Mouse (Mus musculus) midbrain, postnatal 0 days (tissue): Measurements from ENCODE around the gene Dhrs7. TPM values are rescaled to one million over a fixed set of nuclear protein-coding genes. Genes with fewer than 3 reads are reported as not detected.

Experiments used
- ATAC-seq: fragments of 200-750 bp; cut with Nextera tagmentation; 2 replicates; pipeline ENCODE4 v1.8.0; 2017; ENCODE audit warnings: moderate number of reproducible peaks, mild to moderate bottlenecking, moderate TSS enrichment, moderate library complexity; ENCODE audit not compliant: low FRiP score
- DNase-seq: peaks from one replicate; pipeline ENCODE4 v3.0.0-alpha.2; 2015; ENCODE audit warnings: low spot score
- H3K27ac ChIP-seq: fragments of 300-500 bp; sonication (generic); 2 replicates; pipeline ENCODE4 v1.5.1; 2014; ENCODE audit warnings: low read depth, mild to moderate bottlenecking, low read length, mixed read lengths
- H3K27me3 ChIP-seq: fragments of 300-500 bp; sonication (generic); 2 replicates; pipeline ENCODE4 v1.6.1; 2014; ENCODE audit warnings: low read length, control low read depth, mixed read lengths; ENCODE audit not compliant: insufficient read depth
- H3K36me3 ChIP-seq: fragments of 300-500 bp; sonication (generic); 2 replicates; pipeline ENCODE4 v1.6.1; 2014; ENCODE audit warnings: low read length, control low read depth, mixed read lengths; ENCODE audit not compliant: insufficient read depth
- H3K4me1 ChIP-seq: fragments of 300-500 bp; sonication (generic); 2 replicates; pipeline ENCODE4 v1.6.1; 2014; ENCODE audit warnings: mild to moderate bottlenecking, control low read depth, antibody characterized with exemption, low read length, mixed read lengths; ENCODE audit not compliant: insufficient read depth
- H3K4me2 ChIP-seq: fragments of 300-500 bp; sonication (generic); 2 replicates; pipeline ENCODE4 v1.6.1; 2014; ENCODE audit warnings: low read depth, mild to moderate bottlenecking, low read length, mixed read lengths; ENCODE audit not compliant: poor library complexity, severe bottlenecking
- H3K4me3 ChIP-seq: fragments of 300-500 bp; sonication (generic); 2 replicates; pipeline ENCODE4 v1.5.1; 2014; ENCODE audit warnings: low read depth, mild to moderate bottlenecking, low read length, moderate library complexity
- H3K9ac ChIP-seq: fragments of 300-500 bp; sonication (generic); replicated peaks from 2 replicates; pipeline ENCODE4 v1.6.1; 2014; ENCODE audit warnings: mild to moderate bottlenecking, low read length, moderate library complexity, mixed read lengths; ENCODE audit not compliant: poor library complexity, severe bottlenecking
- H3K9me3 ChIP-seq: fragments of 300-500 bp; sonication (generic); 2 replicates; pipeline ENCODE4 v1.6.1; 2016; ENCODE audit warnings: low read length, control low read depth
- CTCF ChIP-seq: IDR thresholded peaks from 2 replicates; pipeline ENCODE4 v1.5.1; 2016; ENCODE audit warnings: antibody characterized with exemption, mild to moderate bottlenecking
- WGBS: fragments of 180-500 bp; shearing (Covaris S2); extraction: QIAGEN DNeasy Blood & Tissue Kit; methylation state at CpG from one replicate; pipeline ENCODE4 v1.1.7; 2014; 5-methylcytosine and 5-hydroxymethylcytosine counted together
- polyA plus RNA-seq: library from polyadenylated mRNA; unstranded; fragments of >200 nt; fragmentation: Nextera tagmentation; extraction: Ambion mirVana; gene quantifications from 2 replicates; pipeline ENCODE4 v1.2.1, GENCODE M21; 2015
- total RNA-seq: library from RNA; depleted of rRNA; stranded (reverse); fragments of >200 nt; gene quantifications from 2 replicates; pipeline ENCODE4 v1.2.3, GENCODE M21; 2014

Gene Dhrs7
- total and polyA plus RNA-seq, 2 experiments from 2014 or later = 12.3 to 26.3 TPM

DNA sequence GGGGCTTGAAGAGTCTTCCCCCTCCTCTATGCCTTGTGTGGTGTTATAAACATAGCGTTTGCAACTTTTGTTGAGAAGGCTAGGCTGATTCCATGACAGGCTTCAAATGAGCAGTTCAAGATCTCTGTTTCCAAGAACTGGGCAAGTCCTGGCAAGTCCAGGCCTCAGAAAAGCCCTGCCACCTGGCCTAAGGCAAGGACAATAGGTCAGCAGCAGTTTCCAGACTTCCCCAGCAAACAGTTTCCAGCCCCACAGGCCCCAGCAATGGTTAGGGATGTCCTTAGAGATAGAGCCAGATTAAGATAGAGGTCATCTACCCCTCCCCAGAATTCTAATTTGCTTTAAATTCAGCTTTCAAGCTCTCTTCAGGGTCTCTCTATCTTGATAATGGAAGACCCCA lies 17.2 kb upstream of the Dhrs7 start:
- DNase-seq (no peak), ATAC-seq (no peak)
- Histone ChIP-seq H3K27ac (no peak overlapping the region), H3K27me3 (no peaks in the 10 kb centered on the region), H3K4me2 (no peak overlapping the region), H3K4me3 (no peak overlapping the region), H3K36me3 (no peaks in the 10 kb centered on the region), H3K9me3 (no peaks in the 10 kb centered on the region), H3K4me1 (no peaks in the 10 kb centered on the region), H3K9ac (no peak overlapping the region)
- no peak for TF ChIP-seq CTCF
- WGBS = 93% methylated on average over 1 of the region's 1 CpGs

DNA sequence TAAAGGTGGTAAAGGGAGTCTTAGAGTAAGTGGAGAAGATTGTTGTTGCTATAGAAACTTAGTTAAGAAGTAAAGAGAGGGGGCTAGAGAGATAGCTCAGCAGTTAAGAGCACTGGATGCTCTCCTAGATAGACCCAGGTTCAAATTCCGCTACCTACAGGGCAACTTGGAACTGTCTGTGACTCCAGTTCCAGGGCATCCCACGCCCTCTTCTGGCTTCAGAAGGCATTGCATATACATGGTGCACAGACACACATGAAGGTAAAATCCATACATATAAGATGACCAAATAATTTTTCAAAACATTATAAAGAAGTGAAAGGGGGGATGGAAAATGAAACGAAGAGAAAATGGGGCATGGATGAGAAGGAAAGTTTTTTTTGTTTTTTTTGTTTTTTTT lies 14.9 kb upstream of the Dhrs7 start:
- Histone ChIP-seq H3K27me3 (no peaks in the 10 kb centered on the region), H3K4me2 (no peak overlapping the region), H3K9ac (no peak overlapping the region), H3K4me3 (no peak overlapping the region), H3K4me1 (no peaks in the 10 kb centered on the region), H3K36me3 (no peaks in the 10 kb centered on the region), H3K27ac (no peak overlapping the region), H3K9me3 (no peaks in the 10 kb centered on the region)
- DNase-seq (no peak), ATAC-seq (no peak)
- peak; percentile 42 for TF ChIP-seq CTCF
- 86% methylated on average over 3 of the region's 3 CpGs for WGBS

DNA sequence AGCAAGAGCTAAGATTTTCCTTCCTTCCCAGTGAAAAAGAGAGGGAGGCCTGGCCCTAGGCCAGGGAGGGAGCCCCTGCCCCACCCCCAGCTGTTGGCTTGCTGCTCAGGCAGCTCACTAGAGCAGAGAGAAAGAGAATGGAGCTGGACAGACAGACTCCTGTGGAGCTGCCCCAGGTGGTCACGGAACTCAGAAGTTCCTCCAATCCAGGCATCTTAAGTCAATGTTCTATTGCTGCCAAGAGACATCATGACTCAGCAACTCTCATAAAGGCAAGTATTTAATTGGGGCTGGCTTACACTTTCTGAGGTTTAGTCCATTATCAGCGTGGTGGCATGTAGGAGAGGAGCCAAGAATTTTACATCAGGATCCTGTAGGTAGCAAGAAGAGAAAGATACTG lies 10.1 kb upstream of the Dhrs7 start:
- Histone ChIP-seq H3K27me3 (no peaks in the 10 kb centered on the region), H3K9me3 (no peaks in the 10 kb centered on the region), H3K4me1 (no peaks in the 10 kb centered on the region), H3K9ac (no peak overlapping the region), H3K4me2 (no peak overlapping the region), H3K36me3 (no peaks in the 10 kb centered on the region), H3K4me3 (no peak overlapping the region), H3K27ac (no peak overlapping the region)
- WGBS = 63% methylated on average over 2 of the region's 2 CpGs
- TF ChIP-seq CTCF = no peak
- DNase-seq (peak; percentile 21), ATAC-seq (no peak)

DNA sequence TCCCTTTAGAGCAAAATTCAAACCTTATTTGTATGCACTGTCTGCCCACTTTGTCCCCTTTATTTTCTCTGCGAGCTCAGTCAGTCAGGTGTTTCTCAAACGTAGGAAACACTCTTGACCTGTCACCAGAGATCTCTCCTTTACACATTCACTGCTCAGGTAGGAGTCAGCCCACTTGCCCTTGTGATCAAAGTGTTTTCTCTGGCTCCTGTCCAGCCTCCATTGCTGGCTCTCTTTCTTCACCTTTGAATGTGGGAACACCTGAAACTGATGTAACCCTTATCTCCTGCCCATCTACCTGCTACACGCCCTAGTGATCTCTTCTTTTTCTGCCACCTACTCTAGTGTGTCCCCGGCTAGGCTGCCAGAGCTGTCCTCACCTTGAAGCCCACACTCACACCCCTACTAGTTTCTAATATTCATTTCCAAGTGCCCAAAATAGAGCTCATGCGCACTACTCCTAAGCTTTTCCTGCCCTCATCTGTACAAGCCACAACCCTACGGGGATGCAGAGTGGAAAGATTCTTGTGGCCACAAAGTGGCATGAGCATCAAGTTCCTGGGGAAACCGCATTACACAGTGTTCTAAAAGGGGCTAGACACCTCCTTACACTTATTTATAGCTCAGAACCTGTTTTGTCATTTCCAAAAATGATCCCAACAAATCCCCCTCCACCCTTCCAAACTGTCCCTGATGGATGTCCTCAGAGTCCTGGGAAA lies 9.5 kb upstream of the Dhrs7 start:
- no peak for TF ChIP-seq CTCF
- 83% methylated on average over 7 of the region's 7 CpGs for WGBS
- no peaks in the 10 kb centered on the region for H3K36me3 ChIP-seq
- ATAC-seq (no peak), DNase-seq (no peak)
- H3K27ac ChIP-seq = no peak overlapping the region
- H3K4me1 ChIP-seq = no peaks in the 10 kb centered on the region
- H3K9ac ChIP-seq = no peak overlapping the region
- H3K4me2 ChIP-seq = no peak overlapping the region
- H3K27me3 ChIP-seq = no peaks in the 10 kb centered on the region
- no peaks in the 10 kb centered on the region for H3K9me3 ChIP-seq
- no peak overlapping the region for H3K4me3 ChIP-seq

DNA sequence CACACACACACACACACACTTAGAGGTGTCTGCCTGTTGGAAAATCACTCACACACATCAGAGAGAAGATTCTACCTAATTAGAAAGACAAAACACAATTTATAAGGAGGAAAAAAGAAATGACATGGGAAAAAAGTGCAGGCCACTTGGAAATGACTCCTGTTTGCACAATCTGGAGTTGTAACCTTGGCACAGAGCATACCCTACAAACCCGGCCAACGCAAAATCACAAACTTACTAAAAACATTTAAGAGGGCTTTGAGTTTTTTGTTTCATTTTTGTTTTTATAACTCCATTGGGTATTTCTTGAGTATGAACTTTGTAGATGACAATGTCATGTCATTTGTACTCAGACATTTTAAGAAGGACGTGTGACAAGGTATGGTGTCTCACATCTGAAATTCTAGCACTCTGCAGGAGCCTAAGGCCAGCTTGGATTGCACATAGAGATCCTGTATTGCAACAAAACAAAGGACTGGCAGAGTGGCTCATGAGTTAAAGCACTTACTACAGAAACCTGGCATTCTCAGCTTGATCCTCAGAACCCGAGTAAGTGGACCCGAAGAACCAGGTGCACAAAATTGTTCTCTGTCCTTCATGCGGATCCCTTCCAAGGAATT lies 6.9 kb upstream of the Dhrs7 start:
- TF ChIP-seq CTCF = no peak
- WGBS = 92% methylated on average over 6 of the region's 6 CpGs

DNA sequence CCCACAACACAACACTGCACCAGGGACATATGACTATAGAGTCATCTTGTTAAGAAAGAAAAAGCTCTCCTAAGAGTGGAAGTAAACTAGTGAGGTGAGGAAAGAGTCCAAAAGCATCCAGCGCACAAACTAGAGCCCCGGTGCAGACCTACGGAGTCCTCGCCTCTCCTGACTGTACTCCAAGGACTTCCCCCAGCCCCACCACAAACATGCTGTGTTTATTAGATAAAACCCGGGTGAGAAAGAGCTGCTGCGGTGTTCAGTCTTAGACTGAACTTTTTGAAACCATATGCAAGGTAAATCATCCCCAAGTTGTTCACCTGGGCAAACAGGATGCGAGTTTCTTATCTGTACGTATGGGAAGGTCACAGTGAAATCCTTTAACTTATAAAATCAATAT lies 6.2 kb upstream of the Dhrs7 start:
- H3K9me3 ChIP-seq = no peaks in the 10 kb centered on the region
- WGBS = 97% methylated on average over 8 of the region's 8 CpGs
- H3K4me3 ChIP-seq = no peak overlapping the region
- DNase-seq (no peak), ATAC-seq (no peak)
- no peak for TF ChIP-seq CTCF
- H3K4me1 ChIP-seq = no peaks in the 10 kb centered on the region
- no peaks in the 10 kb centered on the region for H3K27me3 ChIP-seq
- no peak overlapping the region for H3K27ac ChIP-seq
- no peaks in the 10 kb centered on the region for H3K36me3 ChIP-seq
- no peak overlapping the region for H3K9ac ChIP-seq
- H3K4me2 ChIP-seq = no peak overlapping the region

More for the DNA sequence above, 6.9 kb upstream of the Dhrs7 start:
- Histone ChIP-seq H3K27me3 (no peaks in the 10 kb centered on the region), H3K9ac (no peak overlapping the region), H3K27ac (no peak overlapping the region), H3K9me3 (no peaks in the 10 kb centered on the region), H3K4me3 (no peak overlapping the region), H3K4me2 (no peak overlapping the region), H3K36me3 (no peaks in the 10 kb centered on the region), H3K4me1 (no peaks in the 10 kb centered on the region)
- DNase-seq = no peak
- ATAC-seq = no peak
